Mouse (Mus musculus): ENCODE data around the gene Lamb3. TPM values are rescaled to one million over a fixed set of nuclear protein-coding genes. Genes with fewer than 3 reads are reported as not detected.
"Not testable (repeated sequence)": the region's sequence is repeated elsewhere in the genome, so short reads cannot be mapped to it uniquely, and the experiment has no call there.

Gene Lamb3
- total RNA-seq, 2 experiments from 2014 or later, result 0.98 to 2.2 TPM

GRCm38 (mm10) chr1:193243571-193244193, 36.2 kb downstream of the Lamb3 start:
- no peak for DNase-seq (ENCODE audit: low spot score in 2 of 2)

DNA sequence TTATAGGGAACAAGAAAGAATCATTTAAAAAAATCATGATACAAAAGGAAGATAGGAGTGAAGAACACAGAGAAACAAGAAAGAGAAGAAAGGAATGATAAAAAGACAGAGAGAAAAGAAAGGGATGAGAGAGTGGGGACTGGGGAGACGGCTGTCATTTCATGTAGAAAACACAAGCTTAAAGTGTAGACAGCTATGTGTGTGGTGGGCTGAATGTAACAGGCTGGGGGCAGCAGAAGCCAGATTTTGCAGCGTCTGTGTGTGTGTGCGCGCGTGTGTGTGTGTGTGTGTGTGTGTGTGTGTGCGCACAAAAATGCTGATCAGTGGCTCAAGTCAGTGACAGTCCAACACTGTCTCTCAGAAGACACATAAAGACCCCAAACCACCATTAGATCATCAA, 36.7 kb downstream of the Lamb3 start:
- DNase-seq (ENCODE audit: low spot score in 2 of 2), result no peak

DNA sequence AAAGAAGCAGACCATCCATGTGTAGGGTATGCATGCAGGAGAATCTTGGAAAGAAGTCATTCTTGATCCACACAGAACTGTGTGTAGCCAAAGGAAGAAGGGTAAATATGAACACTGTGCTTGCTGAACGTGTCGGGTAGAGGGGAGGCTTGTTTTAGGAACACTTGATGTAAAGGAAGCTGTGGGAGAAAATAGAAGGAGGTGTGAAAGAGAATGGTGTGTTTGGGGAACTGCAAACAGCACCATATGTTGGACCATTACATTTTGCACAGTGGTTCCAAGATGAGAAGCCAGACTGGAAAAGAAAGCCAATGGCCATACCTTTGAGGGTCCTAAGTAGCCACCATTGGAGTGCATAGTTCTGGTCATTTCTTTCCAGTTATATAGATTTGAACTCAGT, 42.5 kb downstream of the Lamb3 start:
- DNase-seq (ENCODE audit: low spot score in 2 of 2), result peak in 1 of 2 experiments; percentile 26

GRCm38 (mm10) chr1:193251386-193251785, 43.9 kb downstream of the Lamb3 start:
- no peak for DNase-seq (ENCODE audit: low spot score in 2 of 2)

GRCm38 (mm10) chr1:193252616-193253015, 45.1 kb downstream of the Lamb3 start:
- no peak for DNase-seq (ENCODE audit: low spot score in 2 of 2)

DNA sequence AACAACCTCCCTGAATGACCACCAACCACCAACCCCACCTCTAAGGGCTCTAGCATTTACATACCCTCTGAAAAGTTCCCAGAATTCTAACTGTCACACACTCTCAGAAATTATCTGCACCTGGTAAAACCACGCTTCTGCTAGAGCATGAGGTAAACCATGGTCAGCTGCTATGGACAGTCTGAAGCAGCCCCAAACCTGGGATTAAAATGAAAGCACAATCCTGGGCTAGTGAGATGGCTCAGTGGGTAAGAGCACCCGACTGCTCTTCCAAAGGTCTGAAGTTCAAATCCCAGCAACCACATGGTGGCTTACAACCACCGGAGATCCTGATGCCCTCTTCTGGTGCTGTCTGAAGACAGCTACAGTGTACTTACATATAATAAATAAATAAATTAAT, 46.4 kb downstream of the Lamb3 start:
- not testable (repeated sequence) for DNase-seq (ENCODE audit: low spot score in 2 of 2)

DNA sequence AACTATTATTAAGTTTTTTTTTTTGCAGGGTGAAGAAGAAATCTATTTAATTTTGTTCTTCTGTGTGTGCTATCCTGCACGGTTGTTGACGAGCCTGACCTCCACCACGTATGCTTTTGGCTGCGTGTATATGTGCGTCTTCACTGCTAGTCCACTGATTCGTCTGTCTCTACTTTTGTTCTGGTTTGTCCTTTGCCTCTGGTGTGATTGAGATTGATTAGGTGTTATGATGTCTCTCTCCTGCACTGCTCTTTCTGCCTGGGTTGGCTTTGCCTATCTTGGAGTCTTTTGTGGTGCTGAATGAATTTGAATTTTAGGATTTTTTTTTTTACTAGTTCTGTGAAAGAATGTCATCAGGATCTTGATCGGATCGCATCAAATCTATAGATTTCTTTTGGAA, 47.5 kb downstream of the Lamb3 start:
- DNase-seq (ENCODE audit: low spot score in 2 of 2), result no peak

DNA sequence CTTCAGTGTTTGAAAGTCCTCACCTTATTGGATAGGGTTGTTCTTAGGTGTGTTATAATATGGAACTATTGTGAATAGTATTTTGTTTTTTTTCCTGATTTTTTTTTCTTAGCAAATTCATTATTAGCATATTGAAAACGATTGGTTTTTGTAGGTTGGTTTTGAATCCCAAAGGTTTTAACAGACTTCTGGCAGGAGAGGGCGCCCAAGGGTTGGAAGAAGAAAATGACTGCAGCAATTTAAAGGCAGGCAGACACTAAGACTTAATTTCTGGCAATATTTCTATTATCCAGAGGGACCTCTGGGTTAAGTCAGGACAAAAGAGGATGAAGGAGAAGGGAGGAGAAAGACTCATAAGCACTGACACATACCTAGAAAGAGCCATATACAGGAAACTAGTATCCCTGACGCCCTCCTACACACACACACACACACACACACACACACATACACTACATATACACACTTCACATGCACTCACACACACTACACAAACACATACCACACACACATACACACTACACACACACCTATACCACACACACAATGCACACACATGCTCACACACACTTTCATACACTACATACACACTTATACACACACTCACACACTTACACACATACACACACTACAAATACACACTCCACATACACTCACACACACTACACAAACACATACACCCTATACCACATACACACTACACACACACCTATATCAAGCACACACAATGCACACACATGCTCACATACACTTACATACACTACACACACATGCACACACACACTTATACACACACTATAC, 48.2 kb downstream of the Lamb3 start:
- peak; percentile 71 to 83 for DNase-seq (ENCODE audit: low spot score in 2 of 2)

DNA sequence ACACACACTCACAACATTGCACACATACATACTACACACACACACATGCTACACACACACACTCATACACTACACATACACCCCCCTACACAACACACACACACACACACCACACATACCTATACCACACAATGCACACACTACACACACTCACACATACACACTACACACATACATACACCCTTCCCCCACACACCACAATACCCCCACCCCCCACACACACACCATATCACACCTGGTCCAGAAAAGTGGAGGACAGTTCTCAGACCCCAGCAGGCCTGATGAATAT, 48.7 kb downstream of the Lamb3 start:
- no peak for DNase-seq (ENCODE audit: low spot score in 2 of 2)

DNA sequence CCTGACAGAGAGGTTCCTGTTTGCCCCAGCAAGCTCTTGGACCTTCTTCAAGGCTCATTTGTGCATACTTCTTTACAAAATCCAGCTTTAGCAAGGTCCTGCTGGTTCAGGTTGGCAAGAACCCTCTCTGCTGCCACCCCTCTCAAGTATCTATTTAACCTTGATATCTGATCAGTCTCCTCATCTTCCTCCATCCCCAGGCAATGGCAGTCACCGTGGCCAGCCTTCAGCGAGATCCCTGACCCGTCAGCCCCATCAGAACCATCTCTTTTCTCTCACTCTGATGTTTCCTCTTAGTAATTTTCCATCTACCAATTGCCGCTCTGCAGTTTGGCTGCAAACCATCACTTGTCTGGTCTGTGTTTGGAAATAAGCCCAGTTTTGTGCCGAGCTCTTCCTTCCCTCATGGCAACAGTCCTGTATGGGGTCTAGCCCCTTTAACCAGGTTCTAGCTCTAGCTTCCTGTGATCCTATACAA, 49.2 kb downstream of the Lamb3 start:
- DNase-seq (ENCODE audit: low spot score in 2 of 2), result no peak

- no peak for DNase-seq (ENCODE audit: low spot score in 2 of 2)
These were observed 52.1 kb downstream of the Lamb3 start for GRCm38 (mm10) chr1:193259559-193259958.

DNA sequence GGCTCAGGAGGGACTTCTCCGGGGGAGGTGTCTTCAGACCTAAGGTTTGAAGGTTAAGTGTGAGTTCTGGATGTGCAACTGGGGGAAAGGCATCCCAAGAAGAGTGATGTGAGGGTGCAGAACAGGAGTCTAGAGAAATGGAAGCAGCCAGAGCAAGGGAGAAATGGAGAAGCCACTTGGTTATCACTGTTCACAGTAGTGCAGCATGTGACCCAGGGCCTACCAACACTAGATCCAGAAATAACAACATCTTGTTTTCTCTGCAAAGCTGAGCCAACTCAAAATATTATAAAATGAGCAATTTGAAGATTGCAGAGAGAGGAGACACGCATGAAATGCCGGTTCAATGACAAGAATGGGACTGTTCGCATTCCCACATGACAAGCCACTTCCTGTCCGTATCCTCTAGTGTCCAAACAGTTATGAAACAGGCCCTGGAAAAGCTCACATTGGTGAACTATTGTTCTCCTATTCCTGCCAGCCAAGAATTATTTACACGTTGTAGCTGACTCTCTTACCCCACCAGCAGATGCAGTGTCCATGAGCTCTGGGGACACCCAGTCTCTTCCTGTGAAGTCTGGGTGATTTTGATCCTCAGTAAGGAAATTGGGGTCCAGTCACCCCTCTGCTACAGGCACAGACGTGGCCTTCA, 54.5 kb downstream of the Lamb3 start:
- DNase-seq (ENCODE audit: low spot score in 2 of 2), result no peak

DNA sequence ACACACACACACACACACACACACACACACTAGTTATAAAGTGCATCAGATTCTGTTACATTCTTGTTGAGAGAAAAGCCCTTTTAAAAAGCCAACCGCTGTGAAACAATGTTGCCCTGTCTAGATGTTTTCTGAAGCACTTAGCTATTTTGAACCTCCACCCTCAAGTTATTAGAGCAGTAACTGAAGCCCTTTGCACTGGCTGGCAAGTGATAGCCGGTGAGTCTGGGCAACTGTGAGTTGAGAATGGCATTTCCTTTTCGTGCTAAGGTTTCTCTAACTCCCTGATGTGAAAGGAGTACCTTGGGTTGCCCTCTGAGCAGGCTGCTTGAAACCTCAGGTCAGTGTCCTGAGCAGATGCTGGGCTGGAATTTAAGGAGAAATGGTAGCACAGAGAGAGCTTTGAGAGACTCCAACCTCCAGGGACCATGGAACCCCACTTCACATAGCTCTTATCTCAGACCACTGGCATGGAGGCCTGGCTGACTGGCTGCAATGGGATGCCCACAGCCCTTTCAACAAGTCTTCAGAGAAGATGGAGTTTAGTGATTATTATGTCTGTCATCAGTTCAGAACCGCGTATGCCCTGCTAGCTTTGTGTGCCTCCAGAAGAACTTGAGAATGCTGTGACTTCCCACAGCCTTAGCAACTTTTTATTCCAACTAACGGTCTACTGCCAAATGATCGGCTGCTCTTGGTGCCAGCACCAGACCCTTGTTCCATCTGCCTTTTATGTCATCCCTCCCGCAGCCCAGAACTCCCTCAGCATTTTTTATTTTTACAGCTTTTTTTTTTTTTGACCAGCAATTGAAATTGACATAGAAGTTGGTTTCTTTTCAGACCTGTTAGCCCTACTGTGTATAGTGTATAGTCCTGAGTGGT, 55.8 kb downstream of the Lamb3 start:
- DNase-seq (ENCODE audit: low spot score in 2 of 2), result no peak

GRCm38 (mm10) chr1:193263955-193264598, 56.6 kb downstream of the Lamb3 start, which contains the start of gene Hsd11b1:
Hsd11b1 (minus strand) TSS chr1:193264075.
- DNase-seq (ENCODE audit: low spot score in 2 of 2), result no peak

DNA sequence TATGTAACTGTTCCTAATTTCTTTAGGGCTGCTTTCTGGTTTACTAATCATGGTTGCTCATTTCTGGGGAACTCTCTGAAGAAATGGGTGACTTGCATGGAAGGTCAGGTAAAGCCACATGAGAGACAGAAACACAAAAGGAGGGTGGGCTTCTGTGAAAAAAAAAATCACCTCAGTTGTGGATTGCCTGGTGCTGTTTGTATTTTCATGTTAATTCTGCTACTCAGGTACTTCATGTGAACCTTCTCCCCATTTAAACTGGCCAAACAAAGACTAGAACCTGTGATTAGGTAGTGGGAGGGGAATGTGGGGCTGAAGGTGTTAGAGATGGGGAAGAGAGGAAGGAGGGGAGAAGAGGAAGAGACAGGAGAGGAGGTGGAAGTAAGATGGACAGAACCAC, 58.2 kb downstream of the Lamb3 start:
- DNase-seq (ENCODE audit: low spot score in 2 of 2), result no peak

DNA sequence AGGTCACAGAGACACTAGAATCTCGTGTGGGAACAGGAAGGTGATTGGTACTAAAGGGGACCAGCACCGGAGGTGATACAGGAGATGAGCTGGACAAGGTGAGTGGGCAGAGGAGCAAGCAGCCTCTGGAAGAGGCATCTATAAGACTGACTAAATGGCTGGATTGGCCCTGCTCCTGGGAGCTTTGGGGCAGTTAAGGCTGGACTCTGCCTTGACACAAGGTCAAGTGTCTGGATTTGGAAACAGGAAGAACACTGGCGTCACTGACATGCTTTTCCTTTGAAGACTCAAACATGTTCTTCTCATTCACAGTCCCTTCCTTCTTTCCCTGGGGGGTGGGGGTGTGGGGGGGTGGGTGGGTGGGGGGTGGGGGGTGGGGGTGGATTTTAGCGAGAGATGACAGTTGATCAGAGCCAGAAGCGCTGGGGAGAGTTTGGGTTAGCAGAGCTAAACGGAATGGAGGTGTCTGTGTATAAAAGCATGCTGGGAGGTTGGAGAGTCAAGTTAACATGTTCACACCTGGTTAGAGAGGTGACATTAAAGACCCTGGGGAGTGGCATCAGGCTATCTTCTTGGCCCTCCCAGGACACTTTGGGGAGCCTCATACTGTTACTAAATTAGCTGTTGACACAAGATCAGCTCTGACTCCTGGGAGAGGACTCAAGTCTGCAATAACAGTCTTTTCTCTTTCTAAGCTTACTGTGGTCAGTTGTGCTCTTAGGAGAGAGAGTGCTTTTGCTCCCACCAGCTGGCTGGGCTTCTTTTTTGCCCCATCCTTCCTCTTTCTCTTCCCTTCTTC, 63.7 kb downstream of the Lamb3 start:
- DNase-seq (ENCODE audit: low spot score in 2 of 2), result no peak

GRCm38 (mm10) chr1:193272137-193272915, 64.8 kb downstream of the Lamb3 start:
- peak in 1 of 2 experiments; percentile 10 for DNase-seq (ENCODE audit: low spot score in 2 of 2)

- DNase-seq (ENCODE audit: low spot score in 2 of 2), result peak; percentile 47
These were observed 65.6 kb downstream of the Lamb3 start, which contains the start of gene G0s2 for GRCm38 (mm10) chr1:193272916-193273601. G0s2 (minus strand) TSS chr1:193273217.
